Mouse (Mus musculus): ENCODE data around the gene Uxs1. TPM values are rescaled to one million over a fixed set of nuclear protein-coding genes. Genes with fewer than 3 reads are reported as not detected.

The Uxs1 gene
- total RNA-seq, 2 experiments from 2014 or later, result 46.6 to 51.1 TPM

GRCm38 (mm10) chr1:43803906-43804474 is 23.6 kb downstream of the Uxs1 start:
- DNase-seq (ENCODE audit: low spot score in 2 of 2), result no peak

- DNase-seq (ENCODE audit: low spot score in 2 of 2), result no peak
These were observed 29.6 kb downstream of the Uxs1 start for GRCm38 (mm10) chr1:43798048-43798447.

- no peak for DNase-seq (ENCODE audit: low spot score in 2 of 2)
These were observed 37.8 kb downstream of the Uxs1 start for GRCm38 (mm10) chr1:43789765-43790164.

- no peak for DNase-seq (ENCODE audit: low spot score in 2 of 2)
These were observed 40.9 kb downstream of the Uxs1 start for GRCm38 (mm10) chr1:43786711-43787110.

GRCm38 (mm10) chr1:43785316-43785715 is 42.3 kb downstream of the Uxs1 start:
- no peak for DNase-seq (ENCODE audit: low spot score in 2 of 2)

GRCm38 (mm10) chr1:43783186-43783585 is 44.4 kb downstream of the Uxs1 start:
- no peak for DNase-seq (ENCODE audit: low spot score in 2 of 2)

- peak; percentile 35 to 66 for DNase-seq (ENCODE audit: low spot score in 2 of 2)
These were observed 44.9 kb downstream of the Uxs1 start for GRCm38 (mm10) chr1:43782680-43783079.

GRCm38 (mm10) chr1:43781672-43782071 is 45.9 kb downstream of the Uxs1 start:
- no peak for DNase-seq (ENCODE audit: low spot score in 2 of 2)

GRCm38 (mm10) chr1:43781195-43781594 is 46.4 kb downstream of the Uxs1 start:
- DNase-seq (ENCODE audit: low spot score in 2 of 2), result no peak

- DNase-seq (ENCODE audit: low spot score in 2 of 2), result no peak
These were observed 51.5 kb downstream of the Uxs1 start for GRCm38 (mm10) chr1:43776106-43776505.

GRCm38 (mm10) chr1:43774126-43774525 is 53.5 kb downstream of the Uxs1 start:
- DNase-seq (ENCODE audit: low spot score in 2 of 2), result no peak

GRCm38 (mm10) chr1:43772694-43773093 is 54.9 kb downstream of the Uxs1 start:
- no peak for DNase-seq (ENCODE audit: low spot score in 2 of 2)

GRCm38 (mm10) chr1:43770032-43770431 is 57.6 kb downstream of the Uxs1 start:
- no peak for DNase-seq (ENCODE audit: low spot score in 2 of 2)

- DNase-seq (ENCODE audit: low spot score in 2 of 2), result no peak
These were observed 58.3 kb downstream of the Uxs1 start for GRCm38 (mm10) chr1:43769348-43769747.

- DNase-seq (ENCODE audit: low spot score in 2 of 2), result no peak
These were observed 59.1 kb downstream of the Uxs1 start for GRCm38 (mm10) chr1:43768385-43768990.

GRCm38 (mm10) chr1:43766328-43766727 is 61.3 kb downstream of the Uxs1 start:
- DNase-seq (ENCODE audit: low spot score in 2 of 2), result no peak

- no peak for DNase-seq (ENCODE audit: low spot score in 2 of 2)
These were observed 63.1 kb downstream of the Uxs1 start for GRCm38 (mm10) chr1:43764481-43764880.

GRCm38 (mm10) chr1:43760085-43760484 is 67.5 kb downstream of the Uxs1 start:
- no peak for DNase-seq (ENCODE audit: low spot score in 2 of 2)

- peak; percentile 10 to 66 for DNase-seq (ENCODE audit: low spot score in 2 of 2)
These were observed 72.9 kb downstream of the Uxs1 start for GRCm38 (mm10) chr1:43754448-43755312.

- no peak for DNase-seq (ENCODE audit: low spot score in 2 of 2)
These were observed 89.1 kb downstream of the Uxs1 start for GRCm38 (mm10) chr1:43738519-43738894.

- peak; percentile 30 to 80 for DNase-seq (ENCODE audit: low spot score in 2 of 2)
These were observed 89.6 kb downstream of the Uxs1 start for GRCm38 (mm10) chr1:43737812-43738518.

- DNase-seq (ENCODE audit: low spot score in 2 of 2), result peak; percentile 30 to 67
These were observed 94.9 kb downstream of the Uxs1 start for GRCm38 (mm10) chr1:43732657-43733056.
